In genomic region chr2:31069114-31069445, GRCm38 (mm10) we compare ENCODE assay signal across 10 mouse cellular contexts.
DNase-seq lines count a peak whose midpoint lies in the region; ATAC-seq and TF ChIP-seq lines count a peak whose summit lies in the region.
"Had no signal": no experiment of that assay in that cellular context is flagged by ENCODE, and none has a peak within 500 bp of the region (broad histone marks: within the 10 kb centered on the region; RNA-seq: fewer than 3 reads in every experiment).

No protein-coding gene starts in this region.

- H3K27me3 ChIP-seq in heart, embryonic 10.5 days (ENCODE audit: insufficient read depth, poor library complexity, severe bottlenecking), result no peaks in the 10 kb centered on the region
- no peaks in the 10 kb centered on the region for H3K27me3 ChIP-seq in E14TG2a.4 (ENCODE audit: insufficient read depth, low read length)
- no peaks in the 10 kb centered on the region for H3K27me3 ChIP-seq in forebrain, embryonic 11.5 days (ENCODE audit: control insufficient read depth, insufficient read depth, low read length)
- no peaks in the 10 kb centered on the region for H3K27me3 ChIP-seq in liver, embryonic 11.5 days (replicated peaks; ENCODE audit: control insufficient read depth, insufficient read depth, low read length)

- no peak overlapping the region for H3K4me3 ChIP-seq in heart, embryonic 10.5 days
- peak overlapping the region; percentile 64 for H3K4me3 ChIP-seq in E14TG2a.4 (replicated peaks; ENCODE audit: low read length)
- no peak overlapping the region for H3K4me3 ChIP-seq in forebrain, embryonic 11.5 days (ENCODE audit: low read depth, low read length)
- H3K4me3 ChIP-seq in liver, embryonic 11.5 days (ENCODE audit: low read depth, low read length), result no peak overlapping the region

- peaks cover 31% of the 10 kb centered on the region for H3K36me3 ChIP-seq in heart, embryonic 10.5 days
- peaks cover 52% of the 10 kb centered on the region for H3K36me3 ChIP-seq in E14TG2a.4 (ENCODE audit: insufficient read depth, low read length)
- H3K36me3 ChIP-seq in forebrain, embryonic 11.5 days (ENCODE audit: control insufficient read depth, insufficient read depth, low read length), result no peaks in the 10 kb centered on the region
- peaks cover 10% of the 10 kb centered on the region; the same call in 1 of the 2 replicates for H3K36me3 ChIP-seq in liver, embryonic 11.5 days (ENCODE audit: control insufficient read depth, insufficient read depth, low read length)

- no peak for TF ChIP-seq CTCF in E14TG2a.4 (conservative IDR thresholded peaks at IDR 0.05; ENCODE audit: low read length)

- DNase-seq in heart, embryonic 10.5 days (ENCODE audit: low spot score), result no peak
- no peak for DNase-seq in heart, adult 9 months (ENCODE audit: low spot score in 2 of 2)
- peak; percentile 70 for DNase-seq in forebrain, embryonic 11.5 days (ENCODE audit: low spot score)
- no peak for DNase-seq in liver, embryonic 11.5 days (ENCODE audit: low spot score)
- no peak for DNase-seq in thymus, adult 18-20 months
- no peak for DNase-seq in cerebellum, adult 18-20 months
- no peak for DNase-seq in thymus, postnatal 14 days
- DNase-seq: thymus, postnatal 36 days had no signal

- no peak for ATAC-seq in forebrain, embryonic 11.5 days (replicated peaks; ENCODE audit: low FRiP score)
- ATAC-seq in liver, embryonic 11.5 days (replicated peaks; ENCODE audit: low FRiP score), result no peak
- ATAC-seq: inflammation-experienced regulatory T-cells, adult 6 months had no signal

- H3K9me3 ChIP-seq in heart, embryonic 10.5 days, result no peaks in the 10 kb centered on the region
- H3K9me3 ChIP-seq in E14TG2a.4 (ENCODE audit: low read length), result no peaks in the 10 kb centered on the region; the same call in 1 of the 2 replicates
- H3K9me3 ChIP-seq in forebrain, embryonic 11.5 days (ENCODE audit: control insufficient read depth, low read length), result no peaks in the 10 kb centered on the region; the same call in 1 of the 2 replicates
- H3K9me3 ChIP-seq in liver, embryonic 11.5 days (ENCODE audit: control insufficient read depth, low read length), result no peaks in the 10 kb centered on the region

- peak overlapping the region; percentile 59 for H3K27ac ChIP-seq in heart, embryonic 10.5 days
- peak overlapping the region; percentile 88 for H3K27ac ChIP-seq in forebrain, embryonic 11.5 days (ENCODE audit: low read depth, low read length)
- H3K27ac ChIP-seq in liver, embryonic 11.5 days (ENCODE audit: low read depth, low read length), result peak overlapping the region; percentile 41; the same call in 1 of the 2 replicates

- H3K9ac ChIP-seq in forebrain, embryonic 11.5 days (ENCODE audit: low read length), result no peak overlapping the region
- no peak overlapping the region for H3K9ac ChIP-seq in liver, embryonic 11.5 days (ENCODE audit: low read depth, low read length)

- peaks cover 24% of the 10 kb centered on the region for H3K4me1 ChIP-seq in heart, embryonic 10.5 days
- H3K4me1 ChIP-seq in E14TG2a.4 (replicated peaks; ENCODE audit: low read depth, low read length), result peaks cover 70% of the 10 kb centered on the region
- H3K4me1 ChIP-seq in forebrain, embryonic 11.5 days (replicated peaks; ENCODE audit: control insufficient read depth, insufficient read depth, low read length), result peaks cover 7% of the 10 kb centered on the region; the same call in 1 of the 2 replicates
- peaks cover 4% of the 10 kb centered on the region for H3K4me1 ChIP-seq in liver, embryonic 11.5 days (replicated peaks; ENCODE audit: control insufficient read depth, insufficient read depth, low read length)

- WGBS in heart, embryonic 10.5 days, result 80% methylated on average over 4 of the region's 4 CpGs
- WGBS in forebrain, embryonic 11.5 days, result 65% methylated on average over 4 of the region's 4 CpGs
- WGBS in liver, embryonic 11.5 days, result 84% methylated on average over 4 of the region's 4 CpGs

- no peak overlapping the region for H3K4me2 ChIP-seq in forebrain, embryonic 11.5 days (ENCODE audit: low read depth, low read length, severe bottlenecking)
- no peak overlapping the region for H3K4me2 ChIP-seq in liver, embryonic 11.5 days
